8 mouse cellular contexts compared by ENCODE assay signal in the genomic region with DNA sequence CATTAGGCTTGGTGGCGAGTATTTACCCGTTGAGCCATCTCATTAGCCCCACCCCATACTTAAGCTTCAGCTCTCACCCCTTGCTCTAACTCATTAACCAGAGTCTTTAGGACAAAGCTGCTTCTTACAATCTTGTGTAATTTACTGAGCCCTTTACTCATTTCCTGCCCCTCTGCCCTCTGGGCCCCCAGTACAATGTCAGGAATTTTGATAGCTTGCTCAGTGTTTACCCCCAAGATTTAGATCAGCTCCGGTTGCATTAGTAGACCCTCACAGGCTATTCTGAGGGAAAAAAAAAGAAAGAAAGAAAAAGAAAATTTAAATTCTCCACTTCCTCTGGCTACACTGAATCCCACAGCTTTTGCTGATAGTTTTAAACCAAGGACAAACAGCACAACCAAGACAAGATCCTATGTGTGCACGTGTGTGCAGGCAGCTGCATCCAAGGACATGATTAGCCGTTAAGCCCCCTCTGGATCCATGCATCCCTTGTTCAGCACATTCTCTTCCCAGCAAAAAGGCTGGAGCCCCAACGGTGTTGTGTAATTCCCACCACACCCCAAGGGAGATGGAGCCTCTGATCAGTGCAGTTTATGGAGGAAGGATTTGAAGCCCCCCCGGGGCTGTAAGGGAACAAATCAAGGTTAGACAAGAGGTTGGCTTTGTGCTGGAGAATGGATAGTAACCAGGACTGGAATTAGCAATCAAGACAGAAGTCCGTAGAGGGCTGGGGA. TPM values are rescaled to one million over a fixed set of nuclear protein-coding genes. Genes with fewer than 3 reads are reported as not detected.
DNase-seq lines count a peak whose midpoint lies in the region; ATAC-seq and TF ChIP-seq lines count a peak whose summit lies in the region.
"Had no signal": no experiment of that assay in that cellular context is flagged by ENCODE, and none has a peak within 500 bp of the region (broad histone marks: within the 10 kb centered on the region; RNA-seq: fewer than 3 reads in every experiment).

No protein-coding gene starts in this region.

- no peak for DNase-seq in lung, adult 2 months
- DNase-seq in limb, embryonic 11.5 days (ENCODE audit: low spot score): peak; percentile 59
- peak; percentile 52 for DNase-seq in testis, postnatal 10 days (ENCODE audit: low spot score)
- DNase-seq in layer of hippocampus, adult 8-10 months (ENCODE audit: low spot score in 2 of 2): no peak
- no peak for DNase-seq in left cerebral cortex, postnatal 10 days (ENCODE audit: extremely low spot score in 1 of 2, low spot score in 2 of 2)

- H3K4me3 ChIP-seq in lung, embryonic 15.5 days: no peak overlapping the region
- no peak overlapping the region for H3K4me3 ChIP-seq in lung, adult 2 months (replicated peaks; ENCODE audit: extremely low read depth, low read depth, low read length)
- no peak overlapping the region for H3K4me3 ChIP-seq in forebrain, embryonic 13.5 days
- no peak overlapping the region for H3K4me3 ChIP-seq in limb, embryonic 11.5 days (ENCODE audit: low read depth, low read length)
- H3K4me3 ChIP-seq: liver, embryonic 15.5 days had no signal

- peak overlapping the region; percentile 70 for H3K27ac ChIP-seq in lung, embryonic 15.5 days
- no peak overlapping the region for H3K27ac ChIP-seq in forebrain, embryonic 13.5 days
- H3K27ac ChIP-seq in limb, embryonic 11.5 days (replicated peaks; ENCODE audit: low read depth, low read length): peak overlapping the region; percentile 93
- H3K27ac ChIP-seq: liver, embryonic 15.5 days had no signal

- H3K4me2 ChIP-seq in lung, embryonic 15.5 days: no peak overlapping the region
- H3K4me2 ChIP-seq in forebrain, embryonic 13.5 days: 0 out of 2 replicates have a peak overlapping the region, but pooled peaks have one; percentile 19
- H3K4me2 ChIP-seq in limb, embryonic 11.5 days (ENCODE audit: low read depth, severe bottlenecking): no peak overlapping the region
- H3K4me2 ChIP-seq: liver, embryonic 15.5 days had no signal

- no peak for TF ChIP-seq POLR2A in lung, adult 2 months (IDR thresholded peaks at IDR 0.05; ENCODE audit: borderline replicate concordance, extremely low read depth, low read depth, low read length)

- no peak overlapping the region for H3K9ac ChIP-seq in lung, embryonic 15.5 days
- no peak overlapping the region for H3K9ac ChIP-seq in forebrain, embryonic 13.5 days
- H3K9ac ChIP-seq in limb, embryonic 11.5 days (ENCODE audit: low read length): no peak overlapping the region
- H3K9ac ChIP-seq: liver, embryonic 15.5 days had no signal

- no peaks in the 10 kb centered on the region for H3K27me3 ChIP-seq in lung, embryonic 15.5 days
- no peaks in the 10 kb centered on the region for H3K27me3 ChIP-seq in forebrain, embryonic 13.5 days
- H3K27me3 ChIP-seq in limb, embryonic 11.5 days (ENCODE audit: control insufficient read depth, insufficient read depth, low read length): no peaks in the 10 kb centered on the region
- H3K27me3 ChIP-seq: liver, embryonic 15.5 days had no signal

- peaks cover 40% of the 10 kb centered on the region for H3K4me1 ChIP-seq in lung, embryonic 15.5 days
- H3K4me1 ChIP-seq in lung, adult 2 months (ENCODE audit: control insufficient read depth, insufficient read depth, low read length): no peaks in the 10 kb centered on the region
- H3K4me1 ChIP-seq in forebrain, embryonic 13.5 days: peaks cover 21% of the 10 kb centered on the region
- peaks cover 15% of the 10 kb centered on the region for H3K4me1 ChIP-seq in limb, embryonic 11.5 days (ENCODE audit: control insufficient read depth, insufficient read depth, low read length)

- intact Hi-C loops in left cerebral cortex, postnatal 10 days (cut with DNase I): no loop called here

- peak; percentile 57 for ATAC-seq in lung, embryonic 15.5 days (ENCODE audit: borderline replicate concordance, extremely low read depth, low FRiP score, low TSS enrichment)
- ATAC-seq in forebrain, embryonic 13.5 days: peak; percentile 53; the same call in 1 of the 2 replicates
- ATAC-seq in limb, embryonic 11.5 days (ENCODE audit: insufficient number of reproducible peaks, low FRiP score, low TSS enrichment, low read depth): peak; percentile 58; the same call in 1 of the 2 replicates

- WGBS in lung, embryonic 15.5 days: 15% methylated on average over 8 of the region's 8 CpGs
- WGBS in lung, adult 2 months: 25% methylated on average over 8 of the region's 8 CpGs
- WGBS in forebrain, embryonic 13.5 days: 4% methylated on average over 8 of the region's 8 CpGs
- 7% methylated on average over 8 of the region's 8 CpGs for WGBS in limb, embryonic 11.5 days

- H3K36me3 ChIP-seq in lung, embryonic 15.5 days: no peaks in the 10 kb centered on the region
- no peaks in the 10 kb centered on the region for H3K36me3 ChIP-seq in forebrain, embryonic 13.5 days (ENCODE audit: poor library complexity, severe bottlenecking)
- no peaks in the 10 kb centered on the region for H3K36me3 ChIP-seq in limb, embryonic 11.5 days (ENCODE audit: control insufficient read depth, insufficient read depth, low read length)
- H3K36me3 ChIP-seq: liver, embryonic 15.5 days had no signal

- TF ChIP-seq CTCF in lung, adult 2 months (IDR thresholded peaks at IDR 0.05; ENCODE audit: insufficient read depth, low read length): no peak

- H3K9me3 ChIP-seq in lung, embryonic 15.5 days: no peaks in the 10 kb centered on the region
- no peaks in the 10 kb centered on the region for H3K9me3 ChIP-seq in forebrain, embryonic 13.5 days (replicated peaks)
- no peaks in the 10 kb centered on the region for H3K9me3 ChIP-seq in limb, embryonic 11.5 days (ENCODE audit: control insufficient read depth, low read length)
- H3K9me3 ChIP-seq: liver, embryonic 15.5 days had no signal

RNA-seq across cellular contexts. Expression of gene Usp29, which starts 54.1 kb away (rescaled TPM):
- 3.7 and 4.4 TPM in 2 replicates for polyA plus RNA-seq in lung, embryonic 15.5 days (2015; fragmentation: Nextera tagmentation; extraction: Ambion mirVana)
- polyA plus RNA-seq in lung, adult 2 months (2012; rRNA removed): 0.04 TPM in 1 of 2 replicates, not detected in the other
- 21.8 and 23.2 TPM in 2 replicates for polyA plus RNA-seq in forebrain, embryonic 13.5 days (2015; fragmentation: Nextera tagmentation; extraction: Ambion mirVana)
- 21.5 and 22.2 TPM in 2 replicates for polyA plus RNA-seq in limb, embryonic 11.5 days (2014; fragmentation: Nextera tagmentation; extraction: Ambion mirVana)
- total RNA-seq in layer of hippocampus, adult 8-10 months (2022): 10 to 100 TPM; 27.6 to 36.3 (median 30.6) TPM
- total RNA-seq in left cerebral cortex, postnatal 10 days (2021): 10 to 100 TPM; 57.4 to 60.2 TPM

RNA-seq across cellular contexts. Expression of gene Peg3, which starts 54.3 kb away (rescaled TPM):
- 117 and 127 TPM in 2 replicates for polyA plus RNA-seq in lung, embryonic 15.5 days (2015; fragmentation: Nextera tagmentation; extraction: Ambion mirVana)
- polyA plus RNA-seq in lung, adult 2 months (2012; rRNA removed): 3.1 and 5.4 TPM in 2 replicates
- 58.7 and 69.5 TPM in 2 replicates for polyA plus RNA-seq in forebrain, embryonic 13.5 days (2015; fragmentation: Nextera tagmentation; extraction: Ambion mirVana)
- polyA plus RNA-seq in limb, embryonic 11.5 days (2014; fragmentation: Nextera tagmentation; extraction: Ambion mirVana): 342 and 380 TPM in 2 replicates
- 100 to 1,000 TPM; 161 to 238 (median 189) TPM for total RNA-seq in layer of hippocampus, adult 8-10 months (2022)
- total RNA-seq in left cerebral cortex, postnatal 10 days (2021): 100 to 1,000 TPM; 170 to 180 TPM

Comparison
In these comparisons a context has a peak if more than half of its experiments do, and no peak if none do; other contexts are left out.
1. DNase-seq: peak in limb, embryonic 11.5 days (single experiment) and testis, postnatal 10 days (single experiment); none in lung, adult 2 months (single experiment), layer of hippocampus, adult 8-10 months (0 of 2) and left cerebral cortex, postnatal 10 days (0 of 2).
2. Peak in every context shown above with its lines, with median percentiles within 50 percentile points of each other: ATAC-seq.